Mouse (Mus musculus) heart, embryonic 14.5 days (tissue): ENCODE measurements around the gene Ifi27l2b. TPM values are rescaled to one million over a fixed set of nuclear protein-coding genes. Genes with fewer than 3 reads are reported as not detected.

Experiments
- ATAC-seq: fragments of 200-750 bp; cut with Nextera tagmentation; 2 replicates; pipeline ENCODE4 v1.8.0; 2017; ENCODE audit warnings: low read depth, moderate TSS enrichment; ENCODE audit not compliant: insufficient number of reproducible peaks, insufficient read depth, low FRiP score
- H3K27ac ChIP-seq, 2 experiments: fragments of 200-500 bp in 1 of 2; fragments of 300-500 bp in 1 of 2; sonication (generic) in 1 of 2; replicated peaks in 1 of 2; 2 replicates each; pipeline ENCODE4 v1.5.1; 2012 to 2014; ENCODE audit warnings: low read depth in 2 of 2, low read length in 2 of 2, control low read depth in 1 of 2, mild to moderate bottlenecking in 1 of 2, mixed read lengths in 1 of 2; ENCODE audit not compliant: control insufficient read depth in 1 of 2, insufficient read depth in 1 of 2
- H3K27me3 ChIP-seq: fragments of 300-500 bp; sonication (generic); 2 replicates; pipeline ENCODE4 v1.6.1; 2014; ENCODE audit warnings: mild to moderate bottlenecking, low read length, control low read depth; ENCODE audit not compliant: control insufficient read depth, insufficient read depth
- H3K36me3 ChIP-seq: fragments of 300-500 bp; sonication (generic); 2 replicates; pipeline ENCODE4 v1.6.1; 2014; ENCODE audit warnings: mild to moderate bottlenecking, control low read depth, low read length, mixed read lengths; ENCODE audit not compliant: control insufficient read depth, insufficient read depth
- H3K4me1 ChIP-seq, 2 experiments: fragments of 200-500 bp in 1 of 2; fragments of 300-500 bp in 1 of 2; sonication (generic) in 1 of 2; 2 replicates each; pipeline ENCODE4 v1.6.1; 2012 to 2014; ENCODE audit warnings: low read length in 2 of 2, control low read depth in 1 of 2, mixed read lengths in 1 of 2; ENCODE audit not compliant: control insufficient read depth in 2 of 2, insufficient read depth in 2 of 2
- H3K4me2 ChIP-seq: fragments of 300-500 bp; sonication (generic); 2 replicates; pipeline ENCODE4 v1.6.1; 2014; ENCODE audit warnings: mild to moderate bottlenecking, low read length
- H3K4me3 ChIP-seq, 2 experiments: fragments of 200-500 bp in 1 of 2; fragments of 300-500 bp in 1 of 2; sonication (generic) in 1 of 2; 2 replicates each; pipeline ENCODE4 v1.5.1; 2012 to 2014; ENCODE audit warnings: low read length in 2 of 2, mild to moderate bottlenecking in 2 of 2, control low read depth in 1 of 2, low read depth in 1 of 2, moderate library complexity in 1 of 2; ENCODE audit not compliant: control insufficient read depth in 1 of 2, insufficient read depth in 1 of 2
- H3K9ac ChIP-seq: fragments of 300-500 bp; sonication (generic); 2 replicates; pipeline ENCODE4 v1.6.1; 2014; ENCODE audit warnings: mild to moderate bottlenecking, low read length
- H3K9me3 ChIP-seq: fragments of 300-500 bp; sonication (generic); 2 replicates; pipeline ENCODE4 v1.6.1; 2016; ENCODE audit warnings: low read length, control low read depth; ENCODE audit not compliant: control insufficient read depth
- WGBS: fragments of 180-500 bp; shearing (Covaris S2); extraction: QIAGEN DNeasy Blood & Tissue Kit; methylation state at CpG from one replicate; pipeline ENCODE4 v1.1.7; 2014; 5-methylcytosine and 5-hydroxymethylcytosine counted together
- polyA plus RNA-seq: library from polyadenylated mRNA; unstranded; fragments of >200 nt; fragmentation: Nextera tagmentation; extraction: Ambion mirVana; gene quantifications from 2 replicates; pipeline ENCODE4 v1.2.1, GENCODE M21; 2014

Gene Ifi27l2b
- polyA plus RNA-seq, 1 experiment from 2014 or later, result 0.68 TPM

- Histone ChIP-seq H3K36me3 (peaks cover 96% of the 10 kb centered on the region), H3K9ac (no peak within 1 kb of the TSS), H3K27ac (no peak within 1 kb of the TSS), H3K27me3 (no peaks in the 10 kb centered on the region), H3K4me1 (no peaks in the 10 kb centered on the region), H3K4me2 (no peak within 1 kb of the TSS), H3K9me3 (no peaks in the 10 kb centered on the region), H3K4me3 (no peak within 1 kb of the TSS)
- WGBS, result 84% methylated on average over 4 of the region's 4 CpGs
- no peak for ATAC-seq
Measured at GRCm38 (mm10) chr12:103407720-103408119, 49.3 kb downstream of the Ifi27l2b start, which contains the start of gene 9330161L09Rik. Gene 9330161L09Rik, minus strand, starts transcription at chr12:103407820.

GRCm38 (mm10) chr12:103404131-103404530, 52.9 kb downstream of the Ifi27l2b start:
- 80% methylated on average over 18 of the region's 18 CpGs for WGBS
- ATAC-seq, result no peak
- Histone ChIP-seq H3K27me3 (no peaks in the 10 kb centered on the region), H3K4me3 (no peak overlapping the region), H3K4me1 (no peaks in the 10 kb centered on the region), H3K9ac (no peak overlapping the region), H3K9me3 (no peaks in the 10 kb centered on the region), H3K27ac (no peak overlapping the region), H3K36me3 (peaks cover 86% of the 10 kb centered on the region), H3K4me2 (no peak overlapping the region)

Other genes starting within 250 kb of the Ifi27l2b start
- 0.53 TPM in 1 of 2 replicates, not detected in the other for gene Prima1, start 215.1 kb downstream of the Ifi27l2b start, polyA plus RNA-seq
- 0.19 TPM in 1 of 2 replicates, not detected in the other for gene Fam181a, start 146.2 kb downstream of the Ifi27l2b start, polyA plus RNA-seq
- gene Asb2, start 101.2 kb downstream of the Ifi27l2b start, polyA plus RNA-seq, result 235 and 254 TPM in 2 replicates
- gene Otub2, start 68.5 kb downstream of the Ifi27l2b start, polyA plus RNA-seq, result 13.8 and 14.8 TPM in 2 replicates
- gene 9330161L09Rik, start 49.4 kb downstream of the Ifi27l2b start, polyA plus RNA-seq, result 0.68 and 1.0 TPM in 2 replicates
- gene Ddx24, start 31.4 kb downstream of the Ifi27l2b start, polyA plus RNA-seq, result 55.5 and 62.9 TPM in 2 replicates
- 34.7 and 38.4 TPM in 2 replicates for gene Ifi27, start 23.0 kb downstream of the Ifi27l2b start, polyA plus RNA-seq
- 17.6 and 21.7 TPM in 2 replicates for gene Ifi27l2a, start 13.5 kb downstream of the Ifi27l2b start, polyA plus RNA-seq
- gene Ppp4r4, start 75.1 kb upstream of the Ifi27l2b start, polyA plus RNA-seq, result 0.19 and 0.26 TPM in 2 replicates
- not detected in 2 replicates for gene Serpina10, start 174.2 kb upstream of the Ifi27l2b start, polyA plus RNA-seq
- gene Serpina6, start 200.0 kb upstream of the Ifi27l2b start, polyA plus RNA-seq, result 0.22 and 0.44 TPM in 2 replicates
- not detected in 2 replicates for gene Serpina16, start 218.9 kb upstream of the Ifi27l2b start, polyA plus RNA-seq
- not detected in 2 replicates for gene Serpina1f, start 238.3 kb upstream of the Ifi27l2b start, polyA plus RNA-seq